Mouse (Mus musculus): Measurements from ENCODE around the gene Tbc1d14.

Gene Tbc1d14

GRCm38 (mm10) chr5:36593176-36593575 lies at the start of gene Tbc1d14:
Tbc1d14 (minus strand) TSS chr5:36593276.
- no peak for DNase-seq

GRCm38 (mm10) chr5:36625612-36626011 lies 32.5 kb upstream of the Tbc1d14 start:
- DNase-seq = no peak

- no peak for DNase-seq
Observed at GRCm38 (mm10) chr5:36623670-36624069, 30.6 kb upstream of the Tbc1d14 start.

- DNase-seq = no peak
Observed at GRCm38 (mm10) chr5:36621058-36621449, 28.0 kb upstream of the Tbc1d14 start.

GRCm38 (mm10) chr5:36620409-36621057 lies 27.5 kb upstream of the Tbc1d14 start:
- DNase-seq = no peak

GRCm38 (mm10) chr5:36618890-36619289 lies 25.8 kb upstream of the Tbc1d14 start:
- DNase-seq = no peak

- no peak for DNase-seq
Observed at GRCm38 (mm10) chr5:36618356-36618755, 25.3 kb upstream of the Tbc1d14 start.

GRCm38 (mm10) chr5:36614124-36614523 lies 21.0 kb upstream of the Tbc1d14 start:
- no peak for DNase-seq

- DNase-seq = no peak
Observed at GRCm38 (mm10) chr5:36608939-36609499, 15.9 kb upstream of the Tbc1d14 start.

GRCm38 (mm10) chr5:36603031-36603430 lies 10.0 kb upstream of the Tbc1d14 start:
- DNase-seq = peak; percentile 45

- DNase-seq = no peak
Observed at GRCm38 (mm10) chr5:36602028-36602427, 9.0 kb upstream of the Tbc1d14 start.

GRCm38 (mm10) chr5:36601492-36601891 lies 8.4 kb upstream of the Tbc1d14 start:
- DNase-seq = no peak

GRCm38 (mm10) chr5:36598883-36599282 lies 5.8 kb upstream of the Tbc1d14 start:
- no peak for DNase-seq

- DNase-seq = no peak
Observed at GRCm38 (mm10) chr5:36597653-36598052, 4.6 kb upstream of the Tbc1d14 start.

- no peak for DNase-seq
Observed at GRCm38 (mm10) chr5:36596225-36596624, 3.1 kb upstream of the Tbc1d14 start.

- no peak for DNase-seq
Observed at GRCm38 (mm10) chr5:36595115-36595514, 2.0 kb upstream of the Tbc1d14 start.

GRCm38 (mm10) chr5:36594344-36594743 lies 1.3 kb upstream of the Tbc1d14 start:
- no peak for DNase-seq

GRCm38 (mm10) chr5:36590499-36590920 lies 2.6 kb downstream of the Tbc1d14 start:
- DNase-seq = no peak

GRCm38 (mm10) chr5:36584299-36584698 lies 8.8 kb downstream of the Tbc1d14 start:
- no peak for DNase-seq

- peak; percentile 100 for DNase-seq
Observed at GRCm38 (mm10) chr5:36581924-36582642, 11.0 kb downstream of the Tbc1d14 start.

GRCm38 (mm10) chr5:36581259-36581923 lies 11.7 kb downstream of the Tbc1d14 start:
- DNase-seq = no peak

- no peak for DNase-seq
Observed at GRCm38 (mm10) chr5:36579967-36580366, 13.1 kb downstream of the Tbc1d14 start.

GRCm38 (mm10) chr5:36578982-36579381 lies 14.1 kb downstream of the Tbc1d14 start:
- DNase-seq = no peak

GRCm38 (mm10) chr5:36576457-36576856 lies 16.6 kb downstream of the Tbc1d14 start:
- DNase-seq = no peak
